Mouse (Mus musculus): Measurements from ENCODE around the gene Cyp4f17. TPM values are rescaled to one million over a fixed set of nuclear protein-coding genes. Genes with fewer than 3 reads are reported as not detected.
A peak's percentile ranks its signal among the peaks of the same experiment; 100 is the strongest.
"Not testable (repeated sequence)": the region's sequence is repeated elsewhere in the genome, so short reads cannot be mapped to it uniquely, and the experiment has no call there.

The Cyp4f17 gene
- polyA plus RNA-seq, 1 experiment from 2014 or later, result 6.8 TPM

DNA sequence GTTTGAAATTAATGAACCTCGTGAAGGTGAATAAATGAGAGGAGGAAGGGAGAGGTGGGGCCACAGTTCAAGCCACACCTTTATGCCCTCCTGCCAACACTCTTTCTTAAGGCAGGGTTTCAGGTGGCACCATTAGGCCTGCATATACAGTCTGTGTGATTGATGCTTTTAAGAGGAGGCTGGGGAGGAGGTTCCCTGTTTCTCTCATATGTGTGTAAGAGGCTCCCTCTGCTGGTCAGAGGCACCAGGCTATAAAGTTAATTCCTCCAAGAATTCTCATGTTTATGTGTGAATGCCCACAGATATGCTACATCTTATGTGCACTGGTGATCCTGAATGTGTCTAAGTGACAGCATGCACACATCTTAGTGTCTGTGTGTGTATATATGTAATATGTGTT, 11.2 kb upstream of the Cyp4f17 start:
- Histone ChIP-seq H3K9ac (no peak overlapping the region), H3K4me3 (no peak overlapping the region), H3K4me1 (no peaks in the 10 kb centered on the region), H3K9me3 (no peaks in the 10 kb centered on the region), H3K36me3 (no peaks in the 10 kb centered on the region), H3K27me3 (no peaks in the 10 kb centered on the region), H3K4me2 (no peak overlapping the region), H3K27ac (no peak overlapping the region)
- ATAC-seq (ENCODE audit: borderline replicate concordance, extremely low read depth, low FRiP score, low TSS enrichment), result no peak
- 33% methylated on average over 1 of the region's 1 CpGs for WGBS

DNA sequence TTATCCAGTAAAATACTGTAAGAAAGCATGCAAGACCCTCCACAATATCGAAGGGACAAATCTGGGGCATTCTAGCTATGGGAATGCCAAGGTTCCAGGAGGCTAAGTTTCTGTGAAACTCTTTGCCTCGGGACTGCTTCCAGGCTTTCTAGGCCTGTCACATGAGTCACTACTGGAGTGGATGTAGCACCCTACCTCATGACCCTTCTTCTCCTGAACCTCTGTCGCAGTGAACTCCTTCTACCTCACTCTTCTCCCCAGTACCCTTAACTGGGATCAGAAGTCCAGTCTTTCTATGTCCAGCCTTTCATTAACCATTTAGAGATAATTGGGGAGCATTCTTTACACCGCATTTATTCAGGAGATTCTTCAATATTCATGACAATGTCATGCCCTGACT, 5.3 kb upstream of the Cyp4f17 start:
- not testable (repeated sequence) for H3K9ac ChIP-seq; H3K9me3 ChIP-seq; H3K27me3 ChIP-seq; H3K36me3 ChIP-seq; H3K4me2 ChIP-seq; ATAC-seq (ENCODE audit: borderline replicate concordance, extremely low read depth, low FRiP score, low TSS enrichment); H3K4me3 ChIP-seq; H3K27ac ChIP-seq; H3K4me1 ChIP-seq
- WGBS, result 85% methylated on average over 4 of the region's 4 CpGs

DNA sequence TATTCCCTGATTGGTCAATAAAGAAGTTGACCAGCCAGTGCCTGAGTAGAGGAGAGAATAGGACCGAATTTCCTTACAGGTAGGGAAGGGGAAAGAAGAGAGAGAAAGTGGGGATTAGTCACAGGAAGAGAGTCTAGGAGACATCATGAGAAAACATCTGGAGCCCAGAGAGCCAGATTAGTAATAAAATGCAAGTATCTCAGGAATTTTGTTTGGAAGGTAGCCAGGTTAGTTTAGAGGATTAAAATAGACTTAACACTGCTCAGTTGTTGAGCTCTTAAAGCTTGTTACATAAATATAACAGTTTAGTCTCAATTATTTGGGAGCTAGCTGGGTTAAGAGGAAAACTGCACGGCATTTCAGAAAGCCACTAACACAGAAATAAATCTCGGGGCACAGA, 4.8 kb upstream of the Cyp4f17 start:
- no peaks in the 10 kb centered on the region for H3K9me3 ChIP-seq
- no peaks in the 10 kb centered on the region for H3K27me3 ChIP-seq
- no peak overlapping the region for H3K4me2 ChIP-seq
- no peak overlapping the region for H3K9ac ChIP-seq
- ATAC-seq (ENCODE audit: borderline replicate concordance, extremely low read depth, low FRiP score, low TSS enrichment), result no peak
- H3K4me3 ChIP-seq, result no peak overlapping the region
- WGBS, result 61% methylated on average over 3 of the region's 3 CpGs
- H3K27ac ChIP-seq, result no peak overlapping the region
- H3K4me1 ChIP-seq, result 0 out of 2 replicates have a peak, but pooled peaks cover 5% of the 10 kb centered on the region
- H3K36me3 ChIP-seq, result no peaks in the 10 kb centered on the region

- no peaks in the 10 kb centered on the region for H3K27me3 ChIP-seq
- no peak overlapping the region for H3K4me3 ChIP-seq
- ATAC-seq (ENCODE audit: borderline replicate concordance, extremely low read depth, low FRiP score, low TSS enrichment), result no peak
- no peak overlapping the region for H3K4me2 ChIP-seq
- H3K27ac ChIP-seq, result no peak overlapping the region
- H3K36me3 ChIP-seq, result no peaks in the 10 kb centered on the region
- no peaks in the 10 kb centered on the region for H3K9me3 ChIP-seq
- peaks cover 14% of the 10 kb centered on the region for H3K4me1 ChIP-seq
- 60% methylated on average over 2 of the region's 2 CpGs for WGBS
- H3K9ac ChIP-seq, result no peak overlapping the region
Observed at GRCm38 (mm10) chr17:32503111-32503510, 2.7 kb upstream of the Cyp4f17 start.

- peak; percentile 66; the same call in 1 of the 2 replicates for ATAC-seq (ENCODE audit: borderline replicate concordance, extremely low read depth, low FRiP score, low TSS enrichment)
Observed at GRCm38 (mm10) chr17:32506729-32507245, 937 bp downstream of the Cyp4f17 start.

DNA sequence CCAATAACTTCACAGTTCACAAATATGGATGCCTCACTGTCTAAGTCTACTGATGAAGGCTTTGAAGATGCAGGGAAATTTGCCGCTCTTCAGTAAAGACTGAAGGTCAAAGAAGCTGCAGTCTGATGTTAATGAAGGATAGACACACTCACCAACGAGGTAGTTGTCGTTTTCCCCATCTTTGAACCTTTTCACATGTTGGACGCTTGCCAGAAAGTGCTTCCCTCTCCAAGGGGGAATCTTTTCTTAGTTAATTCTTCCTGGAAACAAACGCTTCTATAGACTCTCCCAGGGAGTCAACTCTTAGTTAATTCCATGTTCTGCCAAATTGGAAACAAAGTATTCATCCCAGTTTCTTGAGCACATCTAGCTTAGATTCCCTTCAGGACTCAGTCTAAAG, 10.3 kb downstream of the Cyp4f17 start:
- H3K4me1 ChIP-seq, result no peaks in the 10 kb centered on the region
- H3K9ac ChIP-seq, result no peak overlapping the region
- ATAC-seq (ENCODE audit: borderline replicate concordance, extremely low read depth, low FRiP score, low TSS enrichment), result no peak
- H3K27ac ChIP-seq, result no peak overlapping the region
- H3K27me3 ChIP-seq, result no peaks in the 10 kb centered on the region
- H3K4me2 ChIP-seq, result no peak overlapping the region
- H3K4me3 ChIP-seq, result no peak overlapping the region
- 67% methylated on average over 5 of the region's 5 CpGs for WGBS
- H3K9me3 ChIP-seq, result no peaks in the 10 kb centered on the region
- no peaks in the 10 kb centered on the region for H3K36me3 ChIP-seq

More at GRCm38 (mm10) chr17:32506729-32507245, 937 bp downstream of the Cyp4f17 start:
- H3K27me3 ChIP-seq, result no peaks in the 10 kb centered on the region
- no peaks in the 10 kb centered on the region for H3K9me3 ChIP-seq
- H3K9ac ChIP-seq, result peak overlapping the region; percentile 53
- no peaks in the 10 kb centered on the region for H3K36me3 ChIP-seq
- H3K4me1 ChIP-seq, result peaks cover 14% of the 10 kb centered on the region
- peak overlapping the region; percentile 43 for H3K4me3 ChIP-seq
- H3K27ac ChIP-seq, result peak overlapping the region; percentile 44; the same call in 1 of the 2 replicates
- H3K4me2 ChIP-seq, result peak overlapping the region; percentile 72
- WGBS, result 34% methylated on average over 9 of the region's 9 CpGs

GRCm38 (mm10) chr17:32521981-32522380, 16.1 kb downstream of the Cyp4f17 start:
- no peak for ATAC-seq (ENCODE audit: borderline replicate concordance, extremely low read depth, low FRiP score, low TSS enrichment)
- H3K27ac ChIP-seq, result no peak overlapping the region
- no peak overlapping the region for H3K4me2 ChIP-seq
- H3K27me3 ChIP-seq, result no peaks in the 10 kb centered on the region
- H3K4me3 ChIP-seq, result no peak overlapping the region
- no peaks in the 10 kb centered on the region for H3K9me3 ChIP-seq
- H3K36me3 ChIP-seq, result no peaks in the 10 kb centered on the region
- H3K9ac ChIP-seq, result no peak overlapping the region
- H3K4me1 ChIP-seq, result no peaks in the 10 kb centered on the region
- 85% methylated on average over 5 of the region's 5 CpGs for WGBS

DNA sequence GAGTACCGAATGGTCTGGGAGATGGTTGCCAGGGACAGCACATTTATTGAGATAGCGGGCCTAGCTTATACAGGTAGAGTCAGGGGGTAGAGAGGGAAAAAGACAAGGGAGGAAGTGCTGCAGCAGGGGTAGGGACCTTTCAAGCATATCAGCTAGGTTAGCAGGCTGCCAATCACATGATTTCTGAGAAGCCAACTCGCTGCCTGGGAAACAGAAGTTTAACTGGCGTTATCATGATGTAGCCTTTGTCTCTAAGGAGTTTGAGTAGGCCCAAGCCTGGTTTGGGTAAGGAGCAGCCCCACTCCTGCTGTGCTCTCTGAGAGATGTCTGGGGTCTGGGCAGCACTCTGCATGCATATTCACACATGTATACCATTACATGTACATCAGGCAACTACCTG, 16.5 kb downstream of the Cyp4f17 start:
- no peak overlapping the region for H3K27ac ChIP-seq
- no peaks in the 10 kb centered on the region for H3K9me3 ChIP-seq
- H3K4me1 ChIP-seq, result no peaks in the 10 kb centered on the region
- no peak overlapping the region for H3K4me2 ChIP-seq
- no peak overlapping the region for H3K4me3 ChIP-seq
- H3K27me3 ChIP-seq, result no peaks in the 10 kb centered on the region
- WGBS, result 89% methylated on average over 4 of the region's 4 CpGs
- no peak overlapping the region for H3K9ac ChIP-seq
- no peak for ATAC-seq (ENCODE audit: borderline replicate concordance, extremely low read depth, low FRiP score, low TSS enrichment)
- no peaks in the 10 kb centered on the region for H3K36me3 ChIP-seq

DNA sequence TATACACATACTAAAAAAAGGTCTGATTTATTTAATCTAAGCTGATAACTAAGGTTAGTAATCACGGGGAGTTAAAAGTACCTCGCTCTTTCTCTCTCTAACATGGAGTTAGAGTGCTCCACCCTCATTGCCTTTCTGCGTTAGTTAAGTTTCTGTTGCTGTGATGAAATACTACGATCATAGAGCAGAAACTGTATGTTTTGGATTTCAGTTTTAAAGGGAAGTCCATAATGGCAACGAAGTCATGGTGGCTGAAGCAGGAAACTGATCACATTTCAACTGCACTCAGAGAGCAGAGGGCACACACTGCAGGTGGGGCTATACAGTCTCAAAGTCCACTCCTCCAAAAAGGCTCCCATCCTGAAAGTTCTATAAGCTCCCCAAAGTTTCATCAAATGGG, 17.0 kb downstream of the Cyp4f17 start:
- no peaks in the 10 kb centered on the region for H3K9me3 ChIP-seq
- 84% methylated on average over 5 of the region's 5 CpGs for WGBS

DNA sequence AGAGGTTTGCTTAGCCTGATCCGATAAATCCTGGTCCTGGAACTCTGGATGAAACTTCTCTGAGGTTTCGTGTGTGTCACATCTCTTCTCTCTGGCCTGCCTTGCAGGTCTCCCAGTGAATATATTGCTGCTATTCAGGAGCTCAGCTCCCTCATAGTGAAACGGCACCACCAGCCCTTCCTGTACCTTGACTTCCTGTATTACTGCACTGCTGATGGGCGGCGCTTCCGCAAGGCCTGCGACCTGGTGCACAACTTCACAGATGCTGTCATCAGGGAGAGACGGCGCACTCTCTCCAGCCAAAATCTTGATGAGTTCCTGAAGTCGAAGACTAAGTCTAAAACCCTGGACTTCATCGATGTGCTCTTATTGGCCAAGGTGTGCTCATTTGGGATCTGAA, 18.0 kb downstream of the Cyp4f17 start:
- H3K9me3 ChIP-seq, result no peaks in the 10 kb centered on the region
- H3K4me1 ChIP-seq, result peaks cover 6% of the 10 kb centered on the region
- no peak overlapping the region for H3K9ac ChIP-seq
- ATAC-seq (ENCODE audit: borderline replicate concordance, extremely low read depth, low FRiP score, low TSS enrichment), result no peak
- H3K27me3 ChIP-seq, result no peaks in the 10 kb centered on the region
- no peak overlapping the region for H3K4me2 ChIP-seq
- no peak overlapping the region for H3K4me3 ChIP-seq
- H3K36me3 ChIP-seq, result no peaks in the 10 kb centered on the region
- H3K27ac ChIP-seq, result no peak overlapping the region
- WGBS, result 88% methylated on average over 11 of the region's 11 CpGs

More for the DNA sequence above, 17.0 kb downstream of the Cyp4f17 start:
- Histone ChIP-seq H3K9ac (no peak overlapping the region), H3K4me1 (no peaks in the 10 kb centered on the region), H3K27ac (no peak overlapping the region), H3K4me2 (no peak overlapping the region), H3K4me3 (no peak overlapping the region), H3K27me3 (no peaks in the 10 kb centered on the region), H3K36me3 (no peaks in the 10 kb centered on the region)
- ATAC-seq (ENCODE audit: borderline replicate concordance, extremely low read depth, low FRiP score, low TSS enrichment), result no peak

GRCm38 (mm10) chr17:32526341-32526740, 20.5 kb downstream of the Cyp4f17 start:
- not testable (repeated sequence) for H3K36me3 ChIP-seq; H3K27ac ChIP-seq; ATAC-seq (ENCODE audit: borderline replicate concordance, extremely low read depth, low FRiP score, low TSS enrichment); H3K4me3 ChIP-seq; H3K9me3 ChIP-seq; H3K27me3 ChIP-seq; H3K4me1 ChIP-seq; H3K4me2 ChIP-seq; H3K9ac ChIP-seq
- 96% methylated on average over 1 of the region's 1 CpGs for WGBS

- H3K4me2 ChIP-seq, result peak overlapping the region; percentile 56; the same call in 1 of the 2 replicates
Observed at GRCm38 (mm10) chr17:32527748-32528147, 21.9 kb downstream of the Cyp4f17 start.

More at GRCm38 (mm10) chr17:32527748-32528147, 21.9 kb downstream of the Cyp4f17 start:
- Histone ChIP-seq H3K36me3 (no peaks in the 10 kb centered on the region), H3K27me3 (no peaks in the 10 kb centered on the region), H3K4me1 (peaks cover 6% of the 10 kb centered on the region), H3K4me3 (no peak overlapping the region), H3K27ac (no peak overlapping the region), H3K9ac (no peak overlapping the region), H3K9me3 (no peaks in the 10 kb centered on the region)
- WGBS, result 84% methylated on average over 11 of the region's 11 CpGs
- no peak; the same call in 1 of the 2 replicates for ATAC-seq (ENCODE audit: borderline replicate concordance, extremely low read depth, low FRiP score, low TSS enrichment)
